Mouse (Mus musculus) lung, postnatal 36 days (tissue): Measurements from ENCODE around the gene Mypop.
A peak's percentile ranks its signal among the peaks of the same experiment; 100 is the strongest.

Experiments
- DNase-seq: peaks from one replicate; pipeline ENCODE4 v3.0.0; 2022; ENCODE audit warnings: mixed read lengths

The Mypop gene

GRCm38 (mm10) chr7:19022189-19022958, 31.3 kb downstream of the Mypop start:
- DNase-seq, result no peak

DNA sequence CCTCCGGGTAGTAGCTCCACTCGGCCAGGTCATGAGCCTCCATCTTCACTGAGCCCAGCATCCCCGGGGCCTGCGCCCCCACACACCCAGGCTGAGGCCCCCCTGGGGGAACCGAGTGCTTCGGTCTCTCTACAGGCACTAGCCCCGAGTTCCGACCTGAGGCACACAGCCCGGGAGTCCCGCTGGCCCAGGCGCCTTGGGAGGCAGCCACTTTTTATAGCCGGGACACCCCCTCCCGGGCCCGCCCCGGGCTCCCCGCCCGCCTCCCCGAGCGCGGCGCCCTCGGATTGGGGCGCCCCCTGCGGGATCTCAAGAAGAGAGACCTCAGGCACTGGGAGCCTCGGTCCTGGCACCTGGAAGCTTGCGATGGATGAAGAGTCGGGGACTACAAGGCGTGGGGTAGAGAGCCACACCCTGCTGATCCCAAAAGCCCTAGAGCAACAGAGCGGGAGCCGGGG, 32.3 kb downstream of the Mypop start, which contains the start of gene Foxa3:
Gene Foxa3, minus strand, starts transcription at position 182 of the 458 bp plus-strand sequence.
- DNase-seq, result peak; percentile 38

DNA sequence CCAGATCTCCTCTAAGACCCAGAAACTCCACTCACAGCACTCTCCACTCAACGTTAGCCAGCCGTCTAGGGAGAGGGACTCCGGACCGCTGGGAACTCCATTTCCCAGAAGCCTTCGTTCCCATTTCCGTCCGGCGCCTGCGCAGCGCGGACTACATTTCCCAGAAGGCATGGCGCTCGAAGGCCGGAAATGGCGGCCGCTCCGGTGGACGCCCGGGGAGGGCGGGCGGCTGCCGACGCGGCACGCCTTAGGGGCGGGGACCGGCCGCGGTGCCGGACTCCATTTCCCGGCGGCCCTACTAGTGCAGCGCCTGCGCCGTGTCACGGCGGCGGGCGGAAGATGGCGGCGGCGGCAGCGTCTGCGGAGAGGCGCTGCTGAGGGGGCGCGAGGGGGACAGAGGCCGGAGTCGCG, 33.1 kb downstream of the Mypop start, which contains the start of gene Sympk:
Gene Sympk, plus strand, starts transcription at position 282 of the 411 bp plus-strand sequence.
- DNase-seq, result peak; percentile 97

DNA sequence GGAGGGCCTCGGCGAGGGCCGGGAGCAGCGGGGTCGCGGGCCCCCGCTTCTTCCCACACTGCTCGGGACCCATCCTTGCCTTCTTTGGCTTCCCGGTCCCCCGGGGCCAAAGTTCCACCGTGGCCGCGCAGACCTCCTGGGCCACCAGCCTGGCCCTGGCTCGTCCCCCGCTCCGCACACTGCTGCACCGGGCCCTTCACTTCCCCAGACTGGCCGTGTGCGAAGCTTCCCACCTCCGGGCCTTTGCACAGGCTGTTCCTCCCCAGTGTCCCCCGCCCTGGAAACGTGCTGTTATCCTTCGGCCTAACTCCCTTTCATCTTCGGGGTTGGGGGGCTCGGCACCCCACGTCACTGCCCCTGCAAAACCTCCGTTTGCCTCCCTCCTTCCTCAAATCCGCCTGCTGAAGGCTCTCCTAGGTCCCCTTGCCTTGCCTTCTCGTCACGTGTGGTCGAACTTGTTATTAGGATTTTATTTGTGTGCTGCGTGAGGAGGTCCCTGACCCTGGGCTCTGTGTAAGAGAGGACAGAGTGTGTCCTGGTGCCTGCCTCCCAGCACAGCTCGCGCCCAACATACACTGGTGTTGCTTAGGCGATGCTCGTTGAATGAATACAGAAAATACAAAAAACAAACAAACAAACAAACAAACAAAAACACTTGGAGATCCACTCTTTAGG, 33.7 kb downstream of the Mypop start:
- no peak for DNase-seq

- DNase-seq, result no peak
Measured at GRCm38 (mm10) chr7:19028067-19028466, 37.0 kb downstream of the Mypop start.

GRCm38 (mm10) chr7:19029084-19029653, 38.1 kb downstream of the Mypop start:
- peak; percentile 78 for DNase-seq

GRCm38 (mm10) chr7:19031641-19032040, 40.6 kb downstream of the Mypop start:
- DNase-seq, result no peak

DNA sequence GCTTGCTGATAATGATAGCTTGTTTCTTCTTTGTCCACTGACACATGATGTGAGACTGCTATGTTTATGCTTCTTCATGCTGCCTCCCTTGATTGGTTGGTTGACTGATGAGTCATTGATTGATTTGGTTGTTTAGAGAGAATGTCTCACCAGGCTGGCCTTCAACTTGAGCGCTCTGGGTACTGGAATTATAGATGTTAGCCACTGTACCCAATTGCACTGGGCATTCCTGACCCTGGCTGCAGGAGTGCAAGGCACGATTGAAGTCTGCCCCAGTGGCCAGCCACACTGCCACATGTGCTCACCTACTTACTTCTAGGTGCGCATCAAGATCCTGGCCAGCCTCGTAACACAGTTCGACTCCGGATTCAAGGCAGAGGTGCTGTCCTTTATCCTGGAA, 53.6 kb downstream of the Mypop start:
- DNase-seq, result no peak

DNA sequence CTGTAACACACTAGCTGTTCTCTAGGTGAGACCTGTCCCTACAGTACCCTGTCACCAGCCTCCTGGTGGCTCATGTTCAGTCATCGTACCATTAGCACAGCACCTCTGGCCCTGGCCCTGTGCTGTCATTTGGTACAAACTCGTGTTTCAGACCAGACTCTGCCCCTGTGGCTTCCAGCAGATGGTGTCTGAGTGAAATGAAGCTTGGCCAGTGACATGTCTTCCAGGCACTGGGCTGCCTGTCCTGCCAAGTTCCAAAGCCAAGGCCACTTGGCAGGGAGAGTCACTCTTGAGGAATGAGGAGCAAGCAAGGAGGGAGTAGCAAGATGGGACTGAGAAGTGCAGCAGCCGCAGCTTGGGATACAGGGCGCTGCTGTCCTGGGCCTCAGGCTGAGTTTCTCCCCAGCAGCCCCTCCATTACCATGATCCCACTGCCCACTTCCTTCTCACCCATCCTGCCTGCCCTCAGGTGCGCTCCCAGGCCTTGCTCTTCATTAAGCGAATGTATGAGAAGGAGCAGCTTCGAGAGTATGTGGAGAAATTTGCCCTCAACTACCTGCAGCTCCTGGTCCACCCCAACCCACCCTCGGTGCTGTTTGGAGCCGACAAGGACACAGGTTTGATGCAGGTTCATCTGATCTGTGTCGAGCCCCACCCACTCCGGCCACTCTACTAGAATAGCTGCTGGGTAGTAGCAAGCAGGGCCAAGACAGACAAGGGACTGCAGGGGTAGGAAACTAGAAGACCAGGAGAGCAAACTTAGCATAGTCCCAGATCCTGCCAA, 55.4 kb downstream of the Mypop start:
- DNase-seq, result no peak

DNA sequence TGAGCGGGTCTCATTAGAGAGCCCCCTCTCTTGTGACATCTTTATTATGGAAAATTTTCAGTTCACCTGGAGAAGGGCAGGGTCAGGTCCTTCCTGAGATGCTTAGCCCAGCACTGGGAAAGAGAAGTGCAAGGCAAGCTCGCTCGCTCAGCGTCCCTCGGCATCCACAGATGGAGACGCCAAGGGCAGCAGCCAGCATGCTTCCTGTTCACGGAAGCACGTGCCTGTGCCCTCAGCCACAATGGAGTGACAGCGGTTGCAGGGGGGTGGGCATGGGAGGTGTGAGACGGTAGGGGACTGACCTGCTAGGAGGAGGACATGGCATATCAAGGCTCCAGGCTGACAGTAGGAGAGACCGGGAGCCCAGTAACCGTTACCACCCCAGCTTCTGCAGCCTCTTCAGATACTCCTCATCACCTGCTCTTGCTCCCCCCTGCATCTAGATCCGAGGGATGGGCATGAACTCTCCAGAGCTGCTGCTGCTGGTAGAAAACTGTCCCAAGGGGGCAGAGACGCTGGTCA, 57.0 kb downstream of the Mypop start:
- DNase-seq, result no peak

GRCm38 (mm10) chr7:19049252-19049651, 58.2 kb downstream of the Mypop start:
- DNase-seq, result no peak

DNA sequence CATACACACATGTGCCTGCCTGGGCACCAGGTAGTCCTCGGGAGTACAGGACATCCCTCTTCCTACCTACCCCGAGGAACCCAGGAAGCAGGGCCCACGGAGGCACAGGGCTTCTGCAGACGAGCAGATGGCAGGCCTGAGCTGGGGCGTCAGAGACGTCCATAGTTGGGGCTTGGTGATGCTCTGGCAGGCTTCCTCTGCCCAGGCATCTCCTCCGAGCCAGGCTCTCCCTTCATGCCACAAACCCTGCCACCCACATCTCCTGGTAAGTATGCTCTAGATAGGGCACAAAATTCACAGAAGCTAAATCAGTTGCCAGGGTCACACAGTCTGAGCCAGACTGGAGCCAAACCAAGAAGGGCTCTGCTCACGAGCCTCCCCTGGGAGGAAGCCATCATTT, 59.1 kb downstream of the Mypop start:
- DNase-seq, result no peak

DNA sequence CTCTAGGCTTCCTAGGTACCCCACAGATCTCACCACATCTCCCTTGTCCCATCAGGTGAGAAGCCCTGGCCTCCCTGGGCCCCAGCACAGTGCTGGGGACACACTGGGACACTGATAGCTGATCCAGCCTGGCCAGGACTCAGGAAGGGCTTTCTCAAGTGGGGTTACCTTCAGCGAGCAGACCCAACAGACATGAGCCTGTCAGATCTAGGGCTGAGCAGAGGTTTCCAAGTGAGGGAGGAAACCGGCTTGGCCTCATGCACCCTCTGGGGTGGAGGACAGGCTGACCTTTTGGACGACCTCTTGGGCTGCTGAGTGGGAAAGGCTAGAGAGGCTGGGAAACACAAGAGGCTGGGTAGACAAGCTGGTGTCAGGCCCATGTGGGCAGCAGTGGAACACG, 60.1 kb downstream of the Mypop start:
- DNase-seq, result no peak
